Mouse (Mus musculus): ENCODE data around the gene Ano6. TPM values are rescaled to one million over a fixed set of nuclear protein-coding genes. Genes with fewer than 3 reads are reported as not detected.

The Ano6 gene
- polyA plus RNA-seq, 1 experiment from 2014 or later = 28.3 TPM

DNA sequence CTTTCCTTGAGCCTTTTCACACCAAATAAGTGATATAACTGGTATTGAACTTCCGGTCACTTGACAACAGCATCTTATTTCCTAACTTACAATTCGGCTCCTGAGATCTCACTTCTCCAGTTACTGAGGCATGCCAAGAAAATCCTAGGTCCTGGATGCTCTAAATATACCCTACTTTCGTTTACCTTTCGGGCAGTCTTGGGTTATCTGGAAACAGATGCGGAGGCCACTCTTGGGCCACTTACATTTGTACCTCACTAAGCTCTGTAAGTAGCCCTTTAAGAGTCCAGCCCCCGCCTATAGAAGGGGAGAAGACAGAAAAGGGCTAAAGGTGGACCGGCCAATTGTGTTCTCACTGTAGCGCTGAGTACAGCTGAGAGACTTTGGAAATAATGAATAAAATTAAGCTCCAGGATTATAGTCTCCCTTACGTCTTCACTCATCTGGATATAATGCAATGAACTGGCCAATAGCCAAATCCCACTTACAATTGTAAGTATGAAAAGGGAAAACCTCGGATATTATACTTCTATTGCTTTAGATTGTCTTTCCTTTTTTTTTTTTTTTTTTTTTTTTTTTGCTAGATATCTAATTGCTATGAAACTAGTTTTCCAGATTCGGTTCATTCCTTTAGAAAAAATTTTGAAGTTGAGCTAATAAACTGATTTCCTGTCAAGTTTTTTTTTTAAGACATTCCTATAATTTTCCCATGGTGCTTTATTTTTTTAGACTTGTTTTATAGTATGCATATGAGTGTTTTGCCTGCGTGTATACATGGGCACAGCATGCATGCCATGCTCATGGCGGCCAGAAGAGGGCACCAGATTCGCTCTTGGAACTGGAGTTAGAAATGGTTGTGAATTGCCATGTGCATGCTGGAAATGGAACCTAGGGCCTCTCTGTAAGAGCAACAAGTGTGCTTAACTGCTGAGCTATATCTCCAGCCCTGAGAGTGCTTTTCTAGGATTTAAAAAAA lies 17.5 kb upstream of the Ano6 start:
- WGBS = 55% methylated on average over 14 of the region's 14 CpGs
- peak; percentile 49; the same call in 1 of the 2 replicates for ATAC-seq (replicated peaks; ENCODE audit: low FRiP score)
- H3K4me2 ChIP-seq = no peak overlapping the region
- no peak overlapping the region for H3K4me3 ChIP-seq (ENCODE audit: low read depth, low read length)
- H3K4me1 ChIP-seq (replicated peaks; ENCODE audit: control insufficient read depth, insufficient read depth, low read length) = no peaks in the 10 kb centered on the region
- peak; percentile 71 for DNase-seq (ENCODE audit: low spot score)
- no peak overlapping the region for H3K9ac ChIP-seq (ENCODE audit: low read depth, low read length)
- no peaks in the 10 kb centered on the region for H3K27me3 ChIP-seq (replicated peaks; ENCODE audit: control insufficient read depth, insufficient read depth, low read length)
- H3K9me3 ChIP-seq (ENCODE audit: control insufficient read depth, low read length) = no peaks in the 10 kb centered on the region
- H3K36me3 ChIP-seq (ENCODE audit: control insufficient read depth, insufficient read depth, low read length) = no peaks in the 10 kb centered on the region
- H3K27ac ChIP-seq (ENCODE audit: low read depth, low read length) = no peak overlapping the region

- no peaks in the 10 kb centered on the region for H3K4me1 ChIP-seq (replicated peaks; ENCODE audit: control insufficient read depth, insufficient read depth, low read length)
- DNase-seq (ENCODE audit: low spot score) = no peak
- no peaks in the 10 kb centered on the region for H3K36me3 ChIP-seq (ENCODE audit: control insufficient read depth, insufficient read depth, low read length)
- H3K27ac ChIP-seq (ENCODE audit: low read depth, low read length) = no peak overlapping the region
- WGBS = 77% methylated on average over 6 of the region's 6 CpGs
- H3K27me3 ChIP-seq (replicated peaks; ENCODE audit: control insufficient read depth, insufficient read depth, low read length) = no peaks in the 10 kb centered on the region
- no peak overlapping the region for H3K9ac ChIP-seq (ENCODE audit: low read depth, low read length)
- H3K4me3 ChIP-seq (ENCODE audit: low read depth, low read length) = no peak overlapping the region
- no peak overlapping the region for H3K4me2 ChIP-seq
- no peaks in the 10 kb centered on the region for H3K9me3 ChIP-seq (ENCODE audit: control insufficient read depth, low read length)
- no peak for ATAC-seq (replicated peaks; ENCODE audit: low FRiP score)
These were observed 16.4 kb upstream of the Ano6 start for GRCm38 (mm10) chr15:95774197-95774596.

DNA sequence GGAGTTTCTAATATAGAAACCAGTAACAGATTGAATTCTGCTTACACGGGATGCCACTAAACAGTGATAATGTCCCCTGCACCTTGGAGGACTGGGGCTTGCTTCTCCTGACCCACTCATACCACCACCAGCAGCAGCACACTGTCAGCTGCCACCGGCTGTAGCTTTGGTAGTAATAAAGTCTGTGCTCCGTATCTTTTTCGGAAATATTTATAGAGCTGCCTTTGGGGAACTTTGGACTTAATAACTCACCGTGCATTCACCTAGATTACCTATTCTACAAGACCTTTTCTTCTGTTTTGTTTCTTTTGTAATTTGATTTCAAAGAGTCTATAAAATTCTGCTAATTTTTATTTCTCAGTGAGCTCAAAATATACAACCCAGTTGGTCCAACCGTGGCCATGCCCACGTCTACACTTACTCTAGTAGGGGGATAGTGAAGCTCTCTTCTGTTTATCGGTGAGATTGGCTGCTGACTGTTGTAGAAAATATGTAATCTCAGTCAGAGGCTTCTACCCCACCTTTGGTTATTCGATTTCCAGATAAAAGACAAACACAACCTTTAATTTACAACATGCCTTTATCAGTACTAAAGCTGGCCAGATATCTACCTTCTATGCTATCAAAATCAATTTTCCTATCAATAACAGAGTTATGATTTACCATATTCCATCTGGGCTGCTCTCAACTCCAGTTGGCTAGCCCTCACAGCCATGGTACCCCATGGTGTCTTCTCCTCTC lies 15.8 kb upstream of the Ano6 start:
- no peaks in the 10 kb centered on the region for H3K36me3 ChIP-seq (ENCODE audit: control insufficient read depth, insufficient read depth, low read length)
- H3K27ac ChIP-seq (ENCODE audit: low read depth, low read length) = no peak overlapping the region
- H3K4me1 ChIP-seq (replicated peaks; ENCODE audit: control insufficient read depth, insufficient read depth, low read length) = no peaks in the 10 kb centered on the region
- no peaks in the 10 kb centered on the region for H3K27me3 ChIP-seq (replicated peaks; ENCODE audit: control insufficient read depth, insufficient read depth, low read length)
- no peak overlapping the region for H3K4me2 ChIP-seq
- H3K9ac ChIP-seq (ENCODE audit: low read depth, low read length) = no peak overlapping the region
- DNase-seq (ENCODE audit: low spot score) = no peak
- H3K9me3 ChIP-seq (ENCODE audit: control insufficient read depth, low read length) = no peaks in the 10 kb centered on the region
- no peak for ATAC-seq (replicated peaks; ENCODE audit: low FRiP score)
- WGBS = 85% methylated on average over 9 of the region's 9 CpGs
- no peak overlapping the region for H3K4me3 ChIP-seq (ENCODE audit: low read depth, low read length)

- no peak overlapping the region for H3K4me2 ChIP-seq
- no peak for ATAC-seq (replicated peaks; ENCODE audit: low FRiP score)
- H3K27ac ChIP-seq (ENCODE audit: low read depth, low read length) = no peak overlapping the region
- H3K9me3 ChIP-seq (ENCODE audit: control insufficient read depth, low read length) = no peaks in the 10 kb centered on the region
- H3K4me1 ChIP-seq (replicated peaks; ENCODE audit: control insufficient read depth, insufficient read depth, low read length) = no peaks in the 10 kb centered on the region
- H3K27me3 ChIP-seq (replicated peaks; ENCODE audit: control insufficient read depth, insufficient read depth, low read length) = no peaks in the 10 kb centered on the region
- H3K36me3 ChIP-seq (ENCODE audit: control insufficient read depth, insufficient read depth, low read length) = no peaks in the 10 kb centered on the region
- no peak overlapping the region for H3K9ac ChIP-seq (ENCODE audit: low read depth, low read length)
- no peak for DNase-seq (ENCODE audit: low spot score)
- 85% methylated on average over 2 of the region's 2 CpGs for WGBS
- H3K4me3 ChIP-seq (ENCODE audit: low read depth, low read length) = no peak overlapping the region
These were observed 12.9 kb upstream of the Ano6 start for GRCm38 (mm10) chr15:95777743-95778142.

DNA sequence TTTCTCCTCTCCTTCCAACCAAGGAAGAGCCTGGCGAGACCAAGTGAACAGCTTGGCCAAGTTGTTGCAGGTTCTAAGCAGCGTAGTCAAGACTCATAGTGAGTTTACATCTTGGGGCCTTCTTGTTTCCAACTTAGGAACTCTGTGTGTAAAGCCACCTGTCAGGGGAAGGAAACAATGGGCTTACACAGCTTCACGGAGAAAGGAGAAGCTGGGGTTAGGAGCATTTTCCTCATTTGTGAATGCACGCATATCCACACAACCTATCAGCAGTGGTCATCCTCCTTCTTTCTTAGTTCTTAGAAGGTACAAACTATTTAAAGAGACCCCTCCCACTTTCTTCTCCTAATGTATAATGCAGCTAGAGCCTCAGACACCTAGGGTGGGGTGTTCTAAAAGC lies 11.9 kb upstream of the Ano6 start:
- DNase-seq (ENCODE audit: low spot score) = no peak
- no peak for ATAC-seq (replicated peaks; ENCODE audit: low FRiP score)
- Histone ChIP-seq H3K36me3 (ENCODE audit: control insufficient read depth, insufficient read depth, low read length) (no peaks in the 10 kb centered on the region), H3K4me2 (no peak overlapping the region), H3K4me3 (ENCODE audit: low read depth, low read length) (no peak overlapping the region), H3K27ac (ENCODE audit: low read depth, low read length) (no peak overlapping the region), H3K27me3 (replicated peaks; ENCODE audit: control insufficient read depth, insufficient read depth, low read length) (no peaks in the 10 kb centered on the region), H3K9me3 (ENCODE audit: control insufficient read depth, low read length) (no peaks in the 10 kb centered on the region), H3K4me1 (replicated peaks; ENCODE audit: control insufficient read depth, insufficient read depth, low read length) (no peaks in the 10 kb centered on the region), H3K9ac (ENCODE audit: low read depth, low read length) (no peak overlapping the region)
- 66% methylated on average over 4 of the region's 4 CpGs for WGBS

DNA sequence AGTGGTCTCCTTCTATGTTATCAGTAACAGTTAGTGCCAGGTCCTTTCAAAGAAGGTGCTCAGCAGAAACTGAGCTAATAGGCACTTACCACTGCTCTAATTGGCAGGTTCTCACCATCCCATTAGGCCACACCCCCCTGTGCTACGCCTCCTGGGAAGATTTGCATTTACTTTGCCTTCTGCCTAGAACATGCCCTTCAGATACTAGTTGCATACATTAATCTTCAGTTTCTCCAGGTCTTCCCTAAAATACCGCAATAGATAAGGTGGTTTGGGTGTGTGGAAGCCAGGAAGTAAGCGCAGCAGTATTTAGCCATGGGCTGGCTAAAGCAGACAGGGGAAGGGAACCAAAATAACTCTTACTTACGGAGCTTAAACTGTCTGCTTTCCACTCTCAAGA lies 4.0 kb upstream of the Ano6 start:
- Histone ChIP-seq H3K36me3 (ENCODE audit: control insufficient read depth, insufficient read depth, low read length) (no peaks in the 10 kb centered on the region), H3K4me2 (no peak overlapping the region), H3K9ac (ENCODE audit: low read depth, low read length) (no peak overlapping the region), H3K9me3 (ENCODE audit: control insufficient read depth, low read length) (no peaks in the 10 kb centered on the region), H3K27me3 (replicated peaks; ENCODE audit: control insufficient read depth, insufficient read depth, low read length) (no peaks in the 10 kb centered on the region), H3K4me3 (ENCODE audit: low read depth, low read length) (no peak overlapping the region), H3K4me1 (replicated peaks; ENCODE audit: control insufficient read depth, insufficient read depth, low read length) (peaks cover 9% of the 10 kb centered on the region; the same call in 1 of the 2 replicates), H3K27ac (ENCODE audit: low read depth, low read length) (no peak overlapping the region)
- DNase-seq (ENCODE audit: low spot score) (no peak), ATAC-seq (replicated peaks; ENCODE audit: low FRiP score) (no peak)
- WGBS = 80% methylated on average over 4 of the region's 4 CpGs

- WGBS = 60% methylated on average over 3 of the region's 3 CpGs
- H3K27me3 ChIP-seq (replicated peaks; ENCODE audit: control insufficient read depth, insufficient read depth, low read length) = no peaks in the 10 kb centered on the region
- H3K9ac ChIP-seq (ENCODE audit: low read depth, low read length) = no peak overlapping the region
- no peaks in the 10 kb centered on the region for H3K36me3 ChIP-seq (ENCODE audit: control insufficient read depth, insufficient read depth, low read length)
- no peak overlapping the region for H3K4me3 ChIP-seq (ENCODE audit: low read depth, low read length)
- no peak overlapping the region for H3K4me2 ChIP-seq
- H3K9me3 ChIP-seq (ENCODE audit: control insufficient read depth, low read length) = no peaks in the 10 kb centered on the region
- no peak overlapping the region for H3K27ac ChIP-seq (ENCODE audit: low read depth, low read length)
- no peak for ATAC-seq (replicated peaks; ENCODE audit: low FRiP score)
- H3K4me1 ChIP-seq (replicated peaks; ENCODE audit: control insufficient read depth, insufficient read depth, low read length) = peaks cover 11% of the 10 kb centered on the region; the same call in 1 of the 2 replicates
- no peak for DNase-seq (ENCODE audit: low spot score)
These were observed 3.1 kb upstream of the Ano6 start for GRCm38 (mm10) chr15:95787578-95787977.

GRCm38 (mm10) chr15:95789562-95790528 lies 798 bp upstream of the Ano6 start:
- Histone ChIP-seq H3K4me1 (replicated peaks; ENCODE audit: control insufficient read depth, insufficient read depth, low read length) (peaks cover 16% of the 10 kb centered on the region), H3K9me3 (ENCODE audit: control insufficient read depth, low read length) (no peaks in the 10 kb centered on the region), H3K27ac (ENCODE audit: low read depth, low read length) (peak overlapping the region; percentile 69; the same call in 1 of the 2 replicates), H3K4me3 (ENCODE audit: low read depth, low read length) (peak overlapping the region; percentile 78), H3K36me3 (ENCODE audit: control insufficient read depth, insufficient read depth, low read length) (no peaks in the 10 kb centered on the region), H3K9ac (ENCODE audit: low read depth, low read length) (peak overlapping the region; percentile 81), H3K27me3 (replicated peaks; ENCODE audit: control insufficient read depth, insufficient read depth, low read length) (no peaks in the 10 kb centered on the region), H3K4me2 (peak overlapping the region; percentile 89)
- DNase-seq (ENCODE audit: low spot score) = peak; percentile 64
- peak; percentile 53 for ATAC-seq (replicated peaks; ENCODE audit: low FRiP score)
- 17% methylated on average over 32 of the region's 32 CpGs for WGBS
